Mouse (Mus musculus): ENCODE results near the gene Foxp3.

- TF ChIP-seq CTCF (IDR thresholded peaks at IDR 0.05; ENCODE audit: extremely low read depth, insufficient read length, insufficient replicate concordance, low read depth, low read length) (no peak), POLR2A (IDR thresholded peaks at IDR 0.05; ENCODE audit: low read depth, low read length) (no peak)
These were observed 1.8 kb upstream of the Foxp3 start for GRCm38 (mm10) chrX:7571565-7572136.

Measured in small intestine, adult 2 months (tissue).